Mouse (Mus musculus): ENCODE measurements around the gene Zfp503.
A peak's percentile ranks its signal among the peaks of the same experiment; 100 is the strongest.

The Zfp503 gene

GRCm38 (mm10) chr14:21993251-21994060, 4.1 kb upstream of the Zfp503 start:
- DNase-seq (ENCODE audit: low spot score), result no peak

GRCm38 (mm10) chr14:21992321-21992885, 3.0 kb upstream of the Zfp503 start:
- no peak for DNase-seq (ENCODE audit: low spot score)

- no peak for DNase-seq (ENCODE audit: low spot score)
These were observed 2.5 kb upstream of the Zfp503 start for GRCm38 (mm10) chr14:21991856-21992255.

GRCm38 (mm10) chr14:21991251-21991780, 1.9 kb upstream of the Zfp503 start:
- peak; percentile 60 for DNase-seq (ENCODE audit: low spot score)

GRCm38 (mm10) chr14:21990321-21991021, 1.1 kb upstream of the Zfp503 start:
- no peak for DNase-seq (ENCODE audit: low spot score)

GRCm38 (mm10) chr14:21988577-21989290, 667 bp downstream of the Zfp503 start:
- DNase-seq (ENCODE audit: low spot score), result peak; percentile 50

GRCm38 (mm10) chr14:21987660-21988576, 1.5 kb downstream of the Zfp503 start:
- DNase-seq (ENCODE audit: low spot score), result peak; percentile 94

GRCm38 (mm10) chr14:21986733-21987659, 2.4 kb downstream of the Zfp503 start:
- DNase-seq (ENCODE audit: low spot score), result peak; percentile 47

GRCm38 (mm10) chr14:21985981-21986732, 3.2 kb downstream of the Zfp503 start:
- peak; percentile 80 for DNase-seq (ENCODE audit: low spot score)

GRCm38 (mm10) chr14:21985426-21985931, 3.9 kb downstream of the Zfp503 start:
- DNase-seq (ENCODE audit: low spot score), result no peak

GRCm38 (mm10) chr14:21984757-21985425, 4.5 kb downstream of the Zfp503 start:
- DNase-seq (ENCODE audit: low spot score), result peak; percentile 42

- DNase-seq (ENCODE audit: low spot score), result no peak
These were observed 5.3 kb downstream of the Zfp503 start for GRCm38 (mm10) chr14:21983950-21984730.

- no peak for DNase-seq (ENCODE audit: low spot score)
These were observed 6.0 kb downstream of the Zfp503 start for GRCm38 (mm10) chr14:21983311-21983949.

GRCm38 (mm10) chr14:21982592-21983310, 6.7 kb downstream of the Zfp503 start:
- peak; percentile 54 for DNase-seq (ENCODE audit: low spot score)

GRCm38 (mm10) chr14:21982096-21982591, 7.3 kb downstream of the Zfp503 start:
- DNase-seq (ENCODE audit: low spot score), result peak; percentile 44

GRCm38 (mm10) chr14:21981462-21981861, 7.9 kb downstream of the Zfp503 start:
- peak; percentile 82 for DNase-seq (ENCODE audit: low spot score)
